Mouse (Mus musculus) testis, postnatal 14 days (tissue): Measurements from ENCODE around the gene Wdr35.
"Not testable (repeated sequence)": the region's sequence is repeated elsewhere in the genome, so short reads cannot be mapped to it uniquely, and the experiment has no call there.

Experiments used
- DNase-seq: peaks from one replicate; pipeline ENCODE4 v3.0.0; 2021; ENCODE audit warnings: low spot score

Gene Wdr35

GRCm38 (mm10) chr12:8973820-8974465 lies at the start of gene Wdr35:
Gene Wdr35 (plus strand): TSS chr12:8973892.
- peak; percentile 89 for DNase-seq

GRCm38 (mm10) chr12:8927652-8928051 lies 46.0 kb upstream of the Wdr35 start:
- DNase-seq = no peak

GRCm38 (mm10) chr12:8928766-8929165 lies 44.9 kb upstream of the Wdr35 start:
- no peak for DNase-seq

GRCm38 (mm10) chr12:8931083-8931482 lies 42.6 kb upstream of the Wdr35 start:
- DNase-seq = no peak

- DNase-seq = no peak
Observed at GRCm38 (mm10) chr12:8935349-8935748, 38.3 kb upstream of the Wdr35 start.

GRCm38 (mm10) chr12:8936210-8936609 lies 37.5 kb upstream of the Wdr35 start:
- not testable (repeated sequence) for DNase-seq

GRCm38 (mm10) chr12:8939490-8939889 lies 34.2 kb upstream of the Wdr35 start:
- DNase-seq = no peak

- DNase-seq = no peak
Observed at GRCm38 (mm10) chr12:8940011-8941005, 33.4 kb upstream of the Wdr35 start.

GRCm38 (mm10) chr12:8941131-8941615 lies 32.5 kb upstream of the Wdr35 start:
- DNase-seq = no peak

- no peak for DNase-seq
Observed at GRCm38 (mm10) chr12:8941699-8942392, 31.8 kb upstream of the Wdr35 start.

- DNase-seq = no peak
Observed at GRCm38 (mm10) chr12:8947163-8947562, 26.5 kb upstream of the Wdr35 start.

GRCm38 (mm10) chr12:8947714-8948464 lies 25.8 kb upstream of the Wdr35 start, which contains the start of gene Matn3:
Gene Matn3 (plus strand): TSS chr12:8947929.
- peak; percentile 52 for DNase-seq

- no peak for DNase-seq
Observed at GRCm38 (mm10) chr12:8953136-8953535, 20.6 kb upstream of the Wdr35 start.

GRCm38 (mm10) chr12:8954161-8954561 lies 19.5 kb upstream of the Wdr35 start:
- DNase-seq = no peak

- DNase-seq = no peak
Observed at GRCm38 (mm10) chr12:8961607-8962316, 11.9 kb upstream of the Wdr35 start.

GRCm38 (mm10) chr12:8969828-8970227 lies 3.9 kb upstream of the Wdr35 start:
- no peak for DNase-seq

GRCm38 (mm10) chr12:8975076-8975475 lies 1.4 kb downstream of the Wdr35 start:
- DNase-seq = no peak

- no peak for DNase-seq
Observed at GRCm38 (mm10) chr12:8993231-8993630, 19.5 kb downstream of the Wdr35 start.

GRCm38 (mm10) chr12:8998318-8998717 lies 24.6 kb downstream of the Wdr35 start:
- no peak for DNase-seq

GRCm38 (mm10) chr12:9002038-9002648 lies 28.5 kb downstream of the Wdr35 start:
- peak; percentile 23 for DNase-seq
